Mouse (Mus musculus) urinary bladder, postnatal 36 days (tissue): Measurements from ENCODE around the gene Bmpr1b.

Source experiments
- DNase-seq, 2 experiments: peaks; one replicate each; pipeline ENCODE4 v3.0.0; 2022; ENCODE audit warnings: low spot score in 2 of 2, mixed read lengths in 1 of 2

Gene Bmpr1b

GRCm38 (mm10) chr3:141905903-141906623, 263.2 kb downstream of the Bmpr1b start:
- DNase-seq: no peak

DNA sequence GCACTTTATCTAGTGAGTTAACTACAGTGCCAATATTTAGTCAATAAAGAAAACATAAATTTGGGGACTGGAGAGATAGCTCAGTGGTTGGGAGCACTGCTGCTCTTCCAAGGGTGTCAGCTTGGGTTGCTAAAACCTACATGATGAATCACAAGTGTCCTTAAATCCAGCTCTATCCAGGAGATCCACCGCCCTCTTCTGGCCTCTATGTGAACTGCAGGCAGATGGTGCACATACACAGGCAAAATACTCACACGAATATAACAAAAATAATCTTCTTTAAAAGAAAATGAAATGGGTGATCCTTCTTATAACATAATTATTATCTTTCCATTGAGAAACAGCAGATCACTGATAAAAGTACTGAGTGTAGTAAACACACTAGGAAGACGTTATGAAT, 268.9 kb downstream of the Bmpr1b start:
- DNase-seq: no peak

GRCm38 (mm10) chr3:141899521-141899920, 269.7 kb downstream of the Bmpr1b start:
- no peak for DNase-seq

DNA sequence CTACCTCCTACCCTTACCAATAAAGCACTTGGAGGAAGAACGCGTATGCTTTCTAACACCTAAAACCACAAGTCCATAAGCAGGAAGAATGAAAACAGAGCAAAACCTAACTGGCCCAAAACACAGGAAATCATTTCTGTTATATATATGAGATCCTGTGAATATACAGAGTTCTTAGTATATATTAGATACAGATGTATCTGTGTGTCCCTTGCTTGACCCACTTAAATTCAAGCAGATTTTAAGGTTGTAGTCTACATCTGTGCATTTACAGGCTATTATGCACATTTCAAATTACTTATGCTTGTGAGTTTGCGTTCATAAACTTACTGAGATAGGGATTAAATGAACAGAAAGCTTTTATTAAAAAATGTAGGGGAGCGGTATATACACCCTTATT, 271.5 kb downstream of the Bmpr1b start:
- DNase-seq: no peak

GRCm38 (mm10) chr3:141896870-141897554, 272.2 kb downstream of the Bmpr1b start:
- no peak for DNase-seq

GRCm38 (mm10) chr3:141895096-141895495, 274.1 kb downstream of the Bmpr1b start:
- DNase-seq: no peak

GRCm38 (mm10) chr3:141890668-141891067, 278.6 kb downstream of the Bmpr1b start:
- no peak for DNase-seq

GRCm38 (mm10) chr3:141887476-141888274, 281.6 kb downstream of the Bmpr1b start:
- no peak for DNase-seq

DNA sequence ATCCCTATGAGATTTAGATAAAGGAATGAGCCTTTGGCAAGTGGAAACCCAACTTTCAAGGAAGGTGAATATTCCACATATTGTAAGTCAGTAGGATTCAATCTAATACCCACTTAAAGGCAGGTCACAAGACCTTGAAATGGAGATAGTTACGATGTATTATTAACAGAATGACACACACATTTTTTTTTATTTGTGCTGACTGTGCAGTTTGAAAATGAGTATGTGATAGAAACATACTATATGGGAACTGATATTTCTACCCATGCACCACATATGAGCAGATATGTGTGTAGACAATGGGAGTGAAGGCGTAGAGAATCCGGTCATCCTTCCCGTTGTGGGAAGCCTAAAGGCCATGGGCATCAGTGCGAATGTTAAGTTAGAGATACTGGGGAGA, 285.0 kb downstream of the Bmpr1b start:
- no peak for DNase-seq

DNA sequence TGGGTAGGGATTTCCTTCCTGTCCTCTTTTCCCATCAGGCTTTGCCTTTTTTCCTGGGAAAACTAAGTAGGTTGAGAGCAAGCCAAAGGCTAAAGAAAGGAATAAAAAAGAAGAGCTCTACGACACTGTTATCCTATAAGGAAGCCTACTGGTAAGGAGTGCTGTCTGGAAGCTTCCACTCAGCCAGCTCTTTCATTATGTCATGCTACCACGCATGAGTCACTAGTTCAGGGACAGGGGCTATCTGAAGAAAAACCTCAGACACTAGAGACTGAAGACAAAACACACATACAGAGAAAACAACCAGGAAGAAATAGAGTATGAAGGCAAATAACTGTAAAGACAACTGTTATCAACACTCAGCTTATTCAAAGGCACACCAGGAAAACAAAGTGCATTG, 286.7 kb downstream of the Bmpr1b start:
- no peak for DNase-seq

DNA sequence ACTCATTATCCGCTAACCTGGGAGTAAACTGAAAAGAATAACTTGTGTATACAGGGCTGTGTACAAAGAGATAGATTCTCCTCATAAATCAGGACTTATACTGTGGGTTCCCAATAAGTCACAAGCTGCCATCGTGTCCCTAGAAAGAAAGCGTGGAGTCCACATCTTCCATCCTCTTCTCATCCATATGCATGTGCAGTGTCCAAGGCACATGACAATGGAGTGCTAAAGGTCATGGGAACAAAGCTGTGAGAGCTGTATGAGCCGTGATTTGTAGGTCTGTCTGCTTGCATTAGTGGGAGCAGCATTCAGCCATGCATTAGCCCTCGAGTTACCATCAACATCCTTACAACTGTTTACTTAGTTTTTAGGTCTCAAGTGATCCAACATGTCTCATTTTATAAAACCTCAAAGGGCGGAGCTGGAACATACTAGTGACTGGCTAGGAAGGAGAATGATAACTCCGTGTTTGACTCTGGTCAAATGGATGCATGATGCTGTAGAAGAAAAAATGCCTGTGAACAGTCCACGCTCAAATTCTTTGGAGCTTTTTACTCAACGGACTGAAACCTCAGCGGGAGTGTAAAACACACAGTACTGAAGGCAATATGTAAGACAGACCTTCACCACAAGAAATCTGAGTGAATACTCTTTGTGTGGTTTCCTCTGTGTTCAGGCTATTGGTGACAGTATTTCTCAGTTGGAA, 296.7 kb downstream of the Bmpr1b start:
- no peak for DNase-seq

DNA sequence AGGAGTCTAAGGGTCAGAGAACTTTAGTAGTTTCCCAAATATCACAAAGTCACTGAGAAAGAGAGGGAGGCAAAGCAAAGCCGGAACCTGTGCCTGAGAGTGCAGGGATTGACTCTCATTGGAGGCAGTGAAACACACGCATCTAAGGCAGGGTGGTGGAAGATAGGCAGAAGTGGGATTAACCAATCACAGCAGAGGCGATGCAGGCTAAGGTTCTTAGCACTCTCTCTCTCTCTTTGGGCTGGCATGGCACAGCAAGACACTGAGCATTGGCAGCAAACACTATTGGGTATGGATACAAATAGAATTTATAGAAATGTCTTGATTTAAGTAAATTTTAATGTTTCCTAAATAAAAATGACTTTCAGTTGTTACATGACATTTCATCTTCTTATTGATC, 297.4 kb downstream of the Bmpr1b start:
- DNase-seq: no peak

DNA sequence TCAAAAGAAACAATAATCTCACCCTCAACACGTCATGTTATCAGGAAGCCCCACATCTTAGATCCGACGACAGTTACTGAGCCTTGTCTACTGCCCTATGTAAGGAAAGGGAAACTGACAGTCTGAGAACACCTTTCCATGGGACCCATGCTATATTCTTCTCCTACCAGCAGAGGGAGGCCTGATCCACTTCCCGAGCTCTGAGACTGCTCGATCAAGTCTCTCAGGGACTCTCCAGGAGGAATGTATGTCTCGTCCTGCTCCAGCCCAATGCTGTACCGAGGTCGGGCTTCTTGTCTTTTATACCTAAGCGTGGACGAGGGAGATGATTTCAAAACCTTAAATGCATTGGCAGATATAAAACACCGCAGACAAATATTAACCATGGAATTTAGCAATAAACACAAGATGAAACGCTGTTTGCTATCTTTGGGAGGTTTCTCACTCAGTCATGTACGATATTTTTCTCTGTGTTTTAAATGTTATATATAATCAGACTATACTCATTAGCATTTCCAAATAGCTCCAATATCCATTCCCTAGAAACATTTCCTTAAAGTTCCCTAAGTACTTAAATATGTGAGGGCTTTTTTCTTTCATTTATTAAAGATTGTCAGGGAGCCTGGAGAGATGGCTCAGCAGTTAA, 306.3 kb downstream of the Bmpr1b start:
- DNase-seq: peak; percentile 20 to 26

DNA sequence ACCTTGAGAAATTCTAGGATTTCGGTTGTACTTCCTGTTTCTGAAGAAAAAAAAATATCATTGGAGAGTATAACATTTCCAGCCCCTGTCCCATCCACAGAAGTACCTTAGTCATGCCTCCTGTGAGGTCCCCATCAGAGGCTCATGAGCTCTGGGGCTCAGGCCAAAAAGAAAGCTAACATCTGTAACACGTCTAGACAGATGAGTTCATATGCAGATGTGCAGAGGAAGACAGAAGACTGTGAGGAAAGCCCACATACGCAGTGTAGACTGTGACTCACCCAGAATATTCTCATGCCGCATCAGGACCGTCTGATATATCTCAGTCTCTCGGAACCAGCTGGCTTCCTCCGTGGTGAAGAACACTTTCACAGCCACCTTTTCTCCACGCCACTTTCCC, 312.1 kb downstream of the Bmpr1b start:
- DNase-seq: no peak

GRCm38 (mm10) chr3:141854339-141854738, 314.9 kb downstream of the Bmpr1b start:
- DNase-seq: no peak

GRCm38 (mm10) chr3:141850141-141850540, 319.1 kb downstream of the Bmpr1b start:
- no peak for DNase-seq

DNA sequence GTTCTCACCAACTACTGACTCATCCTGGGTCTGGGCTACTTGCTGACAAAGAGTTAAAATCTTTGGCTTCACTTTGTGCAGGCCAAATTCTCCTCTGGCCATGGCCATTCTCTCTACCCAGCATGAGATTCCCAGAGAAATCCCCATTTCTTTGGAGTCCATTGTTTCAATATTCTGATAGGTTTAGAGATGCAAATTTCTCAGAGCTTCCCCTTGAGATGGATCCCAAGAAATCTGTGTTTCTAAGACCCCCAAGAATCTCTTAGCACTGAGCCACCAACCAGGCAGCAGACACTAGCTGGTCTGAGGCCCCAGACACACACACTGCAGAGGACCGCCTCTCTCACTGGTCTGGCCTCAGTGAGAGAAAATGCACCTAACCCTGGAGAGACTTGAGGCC, 320.0 kb downstream of the Bmpr1b start:
- no peak for DNase-seq

- DNase-seq: no peak
These were observed 330.4 kb downstream of the Bmpr1b start for GRCm38 (mm10) chr3:141838864-141839263.

GRCm38 (mm10) chr3:141831135-141831534, 338.1 kb downstream of the Bmpr1b start:
- peak in 1 of 2 experiments; percentile 25 for DNase-seq

GRCm38 (mm10) chr3:141828301-141828700, 340.9 kb downstream of the Bmpr1b start:
- DNase-seq: no peak

DNA sequence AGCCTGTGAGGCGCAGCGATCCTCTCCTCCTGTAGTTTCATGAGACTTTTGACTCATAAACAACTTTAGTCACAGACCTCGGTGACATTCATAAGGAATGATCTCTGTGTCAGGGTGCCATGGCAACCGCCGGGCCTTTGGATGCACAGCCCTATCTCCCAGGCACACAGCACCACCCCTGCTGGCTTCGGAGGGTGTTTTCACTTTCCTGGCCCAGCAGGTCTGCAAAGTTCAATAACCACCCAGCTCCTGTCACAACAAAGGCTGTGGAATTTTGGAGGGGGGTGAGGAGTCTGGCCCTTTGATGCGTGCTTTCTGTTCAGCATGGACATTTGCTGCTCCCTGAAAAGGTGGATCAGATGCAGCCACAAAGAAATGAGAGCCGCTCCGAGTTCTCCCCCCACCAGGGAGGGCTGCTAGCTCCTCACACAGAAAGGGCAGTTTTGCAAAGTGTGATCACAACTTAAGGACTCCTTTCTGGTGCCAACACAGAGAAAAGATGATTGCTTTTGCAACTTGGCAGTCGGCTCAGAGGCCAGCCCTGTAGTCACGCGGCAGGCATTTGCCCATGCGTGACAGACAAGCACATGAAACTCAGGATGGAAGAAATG, 349.8 kb downstream of the Bmpr1b start:
- DNase-seq: no peak
